Mouse (Mus musculus) kidney, adult 11 months (tissue): ENCODE measurements around the gene Eif4e1b.

Experiments
- DNase-seq: peaks from one replicate; pipeline ENCODE4 v3.0.0; 2022

The Eif4e1b gene

GRCm38 (mm10) chr13:54783698-54784097 lies at the start of gene Eif4e1b:
Gene Eif4e1b, plus strand, starts transcription at chr13:54783998.
- DNase-seq, result no peak

GRCm38 (mm10) chr13:54736931-54737330 lies 46.9 kb upstream of the Eif4e1b start:
- DNase-seq, result no peak

GRCm38 (mm10) chr13:54737488-54738212 lies 46.1 kb upstream of the Eif4e1b start:
- DNase-seq, result no peak

GRCm38 (mm10) chr13:54738213-54738601 lies 45.6 kb upstream of the Eif4e1b start:
- DNase-seq, result no peak

GRCm38 (mm10) chr13:54746110-54746509 lies 37.7 kb upstream of the Eif4e1b start:
- DNase-seq, result no peak

GRCm38 (mm10) chr13:54746896-54747295 lies 36.9 kb upstream of the Eif4e1b start:
- no peak for DNase-seq

- no peak for DNase-seq
Observed at GRCm38 (mm10) chr13:54748190-54748589, 35.6 kb upstream of the Eif4e1b start.

- no peak for DNase-seq
Observed at GRCm38 (mm10) chr13:54748721-54749060, 35.1 kb upstream of the Eif4e1b start.

- DNase-seq, result no peak
Observed at GRCm38 (mm10) chr13:54749061-54749863, 34.5 kb upstream of the Eif4e1b start.

- no peak for DNase-seq
Observed at GRCm38 (mm10) chr13:54749864-54750411, 33.9 kb upstream of the Eif4e1b start, which contains the start of gene Gprin1. Gene Gprin1, minus strand, starts transcription at chr13:54749874.

- no peak for DNase-seq
Observed at GRCm38 (mm10) chr13:54750699-54751098, 33.1 kb upstream of the Eif4e1b start.

- no peak for DNase-seq
Observed at GRCm38 (mm10) chr13:54752656-54753055, 31.1 kb upstream of the Eif4e1b start.

GRCm38 (mm10) chr13:54753733-54754132 lies 30.1 kb upstream of the Eif4e1b start:
- no peak for DNase-seq

GRCm38 (mm10) chr13:54754169-54755080 lies 29.4 kb upstream of the Eif4e1b start:
- no peak for DNase-seq

- no peak for DNase-seq
Observed at GRCm38 (mm10) chr13:54755201-54755830, 28.5 kb upstream of the Eif4e1b start.

- no peak for DNase-seq
Observed at GRCm38 (mm10) chr13:54756156-54756712, 27.6 kb upstream of the Eif4e1b start.

- DNase-seq, result no peak
Observed at GRCm38 (mm10) chr13:54757093-54757830, 26.5 kb upstream of the Eif4e1b start.

GRCm38 (mm10) chr13:54758045-54758755 lies 25.6 kb upstream of the Eif4e1b start:
- peak; percentile 59 for DNase-seq

GRCm38 (mm10) chr13:54758756-54759470 lies 24.9 kb upstream of the Eif4e1b start:
- DNase-seq, result no peak

GRCm38 (mm10) chr13:54759496-54759895 lies 24.3 kb upstream of the Eif4e1b start:
- DNase-seq, result no peak
